Mouse (Mus musculus) lung, embryonic 15.5 days (tissue): ENCODE data around the gene Bcr. TPM values are rescaled to one million over a fixed set of nuclear protein-coding genes. Genes with fewer than 3 reads are reported as not detected.
"Not testable (repeated sequence)": the region's sequence is repeated elsewhere in the genome, so short reads cannot be mapped to it uniquely, and the experiment has no call there.

ENCODE experiments used
- ATAC-seq: fragments of 200-750 bp; cut with Nextera tagmentation; 2 replicates; pipeline ENCODE4 v1.8.0; 2017; ENCODE audit warnings: moderate number of reproducible peaks, borderline replicate concordance; ENCODE audit not compliant: low FRiP score, low TSS enrichment; ENCODE audit errors: extremely low read depth
- H3K27ac ChIP-seq: fragments of 300-500 bp; sonication (generic); 2 replicates; pipeline ENCODE4 v1.5.1; 2015; ENCODE audit warnings: moderate library complexity, mild to moderate bottlenecking, inconsistent platforms
- H3K27me3 ChIP-seq: fragments of 300-500 bp; sonication (generic); 2 replicates; pipeline ENCODE4 v1.6.1; 2015; ENCODE audit warnings: inconsistent platforms
- H3K36me3 ChIP-seq: fragments of 300-500 bp; sonication (generic); 2 replicates; pipeline ENCODE4 v1.6.1; 2015; ENCODE audit warnings: inconsistent platforms
- H3K4me1 ChIP-seq: fragments of 300-500 bp; sonication (generic); 2 replicates; pipeline ENCODE4 v1.6.1; 2015; ENCODE audit warnings: inconsistent platforms
- H3K4me2 ChIP-seq: fragments of 300-500 bp; sonication (generic); 2 replicates; pipeline ENCODE4 v1.6.1; 2015; ENCODE audit warnings: inconsistent platforms, mild to moderate bottlenecking, moderate library complexity
- H3K4me3 ChIP-seq: fragments of 300-500 bp; sonication (generic); 2 replicates; pipeline ENCODE4 v1.5.1; 2015; ENCODE audit warnings: mild to moderate bottlenecking, inconsistent platforms
- H3K9ac ChIP-seq: fragments of 300-500 bp; sonication (generic); 2 replicates; pipeline ENCODE4 v1.6.1; 2015; ENCODE audit warnings: inconsistent platforms
- H3K9me3 ChIP-seq: fragments of 300-500 bp; sonication (generic); 2 replicates; pipeline ENCODE4 v1.6.1; 2016; ENCODE audit warnings: inconsistent platforms
- WGBS: fragments of 180-500 bp; shearing (Covaris S2); methylation state at CpG from one replicate; pipeline ENCODE4 v1.1.7; 2015; 5-methylcytosine and 5-hydroxymethylcytosine counted together
- polyA plus RNA-seq: library from polyadenylated mRNA; unstranded; fragments of >200 nt; fragmentation: Nextera tagmentation; extraction: Ambion mirVana; gene quantifications from 2 replicates; pipeline ENCODE4 v1.2.1, GENCODE M21; 2015

Gene Bcr
- polyA plus RNA-seq, 1 experiment from 2014 or later: 8.6 TPM

DNA sequence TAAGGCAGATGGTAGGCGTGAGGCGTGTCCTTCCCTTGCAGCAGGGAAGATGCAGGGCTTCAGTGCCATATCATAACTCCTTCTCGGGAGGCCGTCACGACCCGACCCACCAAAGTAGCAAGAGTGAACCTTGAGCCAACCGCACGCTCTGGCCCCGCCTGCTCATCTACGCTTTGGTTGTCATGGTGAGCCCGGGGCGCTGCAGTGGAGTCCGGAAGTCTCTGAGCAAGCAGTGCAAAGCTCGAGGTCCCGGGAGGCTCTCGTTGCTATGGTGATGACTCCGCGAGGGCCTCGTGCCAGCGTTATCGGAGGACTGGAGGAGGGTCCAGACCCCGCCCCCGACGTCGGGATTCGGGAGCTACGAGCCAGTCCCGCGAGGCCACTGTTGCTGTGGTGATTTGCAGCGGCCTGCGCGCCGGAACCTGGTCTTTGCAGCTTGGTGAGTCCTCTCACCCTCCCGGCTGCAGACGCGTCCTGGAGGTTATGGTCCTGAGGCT is 23.5 kb upstream of the Bcr start, which contains the start of gene Rab36:
TSS of gene Rab36 (plus strand) at position 176 of the 497 bp plus-strand sequence.
- Histone ChIP-seq H3K9ac (peak within 1 kb of the TSS; percentile 50), H3K27ac (peak within 1 kb of the TSS; percentile 69), H3K4me3 (peak within 1 kb of the TSS; percentile 45), H3K4me1 (peaks cover 15% of the 10 kb centered on the region), H3K36me3 (no peaks in the 10 kb centered on the region), H3K9me3 (no peaks in the 10 kb centered on the region), H3K27me3 (no peaks in the 10 kb centered on the region), H3K4me2 (peak within 1 kb of the TSS; percentile 68)
- peak; percentile 96 for ATAC-seq
- 1% methylated on average over 36 of the region's 36 CpGs for WGBS

DNA sequence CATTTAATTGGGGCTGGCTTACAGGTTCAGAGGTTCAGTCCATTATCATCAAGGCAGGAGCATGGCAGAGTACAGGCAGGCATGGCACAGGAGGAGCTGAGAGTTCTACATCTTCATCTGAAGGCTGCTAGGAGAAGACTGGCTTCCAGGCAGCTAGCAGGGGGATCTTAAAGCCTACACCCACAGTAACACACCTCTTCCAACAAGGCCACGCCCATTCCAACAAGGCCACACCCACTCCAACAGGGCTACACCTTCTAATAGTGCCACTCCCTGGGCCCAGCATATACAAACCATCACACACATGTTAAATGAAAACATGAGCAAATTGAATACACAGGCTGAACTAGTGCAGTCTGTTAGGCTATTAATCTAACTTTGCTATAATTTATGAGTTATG is 18.3 kb upstream of the Bcr start:
- not testable (repeated sequence) for H3K4me3 ChIP-seq, H3K4me2 ChIP-seq, H3K4me1 ChIP-seq, H3K27ac ChIP-seq, H3K9me3 ChIP-seq, ATAC-seq, H3K9ac ChIP-seq, H3K27me3 ChIP-seq, H3K36me3 ChIP-seq
- WGBS: 3% methylated on average over 1 of the region's 1 CpGs

DNA sequence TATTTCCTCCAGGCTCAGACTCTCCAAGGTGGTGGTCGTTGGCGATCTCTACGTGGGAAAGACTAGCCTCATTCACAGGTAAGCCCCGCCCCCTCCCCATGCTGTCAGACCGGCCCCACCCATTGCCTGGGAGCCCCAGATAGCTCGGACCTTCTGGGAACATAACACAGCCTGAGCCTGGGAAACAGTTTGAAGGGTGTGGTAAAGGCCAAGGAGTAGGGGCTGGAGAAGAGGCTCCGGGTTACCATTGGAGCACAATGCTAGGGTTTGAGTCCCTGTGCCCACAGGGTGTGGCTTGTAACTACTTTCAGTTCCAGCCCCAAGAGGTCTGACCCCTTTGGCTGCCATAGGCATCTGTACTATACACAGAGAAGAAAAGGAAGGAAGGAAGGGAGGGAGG is 15.9 kb upstream of the Bcr start:
- Histone ChIP-seq H3K27ac (no peak overlapping the region), H3K9me3 (no peaks in the 10 kb centered on the region), H3K27me3 (no peaks in the 10 kb centered on the region), H3K36me3 (no peaks in the 10 kb centered on the region), H3K4me1 (no peaks in the 10 kb centered on the region), H3K9ac (no peak overlapping the region), H3K4me2 (no peak overlapping the region), H3K4me3 (no peak overlapping the region)
- ATAC-seq: no peak
- WGBS: 25% methylated on average over 7 of the region's 7 CpGs

DNA sequence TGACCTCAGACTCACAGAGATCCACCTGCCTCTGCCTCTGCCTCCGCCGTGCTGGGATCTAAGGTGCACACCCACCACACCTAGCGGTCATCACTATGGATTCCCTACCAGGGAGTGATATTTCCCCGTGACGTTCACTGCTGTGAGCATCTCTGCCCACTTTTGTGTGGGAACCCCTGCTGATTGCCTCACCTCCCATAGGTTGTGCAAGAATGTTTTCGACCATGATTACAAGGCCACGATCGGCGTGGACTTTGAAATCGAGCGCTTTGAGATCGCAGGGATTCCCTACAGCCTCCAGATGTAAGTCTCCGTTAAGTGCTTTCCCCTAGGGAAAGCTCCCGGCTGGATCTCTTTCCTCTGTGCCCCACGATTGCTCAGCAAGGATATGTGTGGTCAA is 14.6 kb upstream of the Bcr start:
- Histone ChIP-seq H3K27ac (no peak overlapping the region), H3K27me3 (no peaks in the 10 kb centered on the region), H3K9me3 (no peaks in the 10 kb centered on the region), H3K9ac (no peak overlapping the region), H3K36me3 (no peaks in the 10 kb centered on the region), H3K4me3 (no peak overlapping the region), H3K4me2 (no peak overlapping the region), H3K4me1 (no peaks in the 10 kb centered on the region)
- WGBS: 89% methylated on average over 15 of the region's 15 CpGs
- ATAC-seq: no peak

GRCm38 (mm10) chr10:75048711-75049110 is 11.7 kb upstream of the Bcr start:
- 81% methylated on average over 7 of the region's 7 CpGs for WGBS
- Histone ChIP-seq H3K27me3 (no peaks in the 10 kb centered on the region), H3K27ac (no peak overlapping the region), H3K36me3 (no peaks in the 10 kb centered on the region), H3K4me3 (no peak overlapping the region), H3K9ac (no peak overlapping the region), H3K4me1 (no peaks in the 10 kb centered on the region), H3K4me2 (no peak overlapping the region), H3K9me3 (no peaks in the 10 kb centered on the region)
- no peak for ATAC-seq

DNA sequence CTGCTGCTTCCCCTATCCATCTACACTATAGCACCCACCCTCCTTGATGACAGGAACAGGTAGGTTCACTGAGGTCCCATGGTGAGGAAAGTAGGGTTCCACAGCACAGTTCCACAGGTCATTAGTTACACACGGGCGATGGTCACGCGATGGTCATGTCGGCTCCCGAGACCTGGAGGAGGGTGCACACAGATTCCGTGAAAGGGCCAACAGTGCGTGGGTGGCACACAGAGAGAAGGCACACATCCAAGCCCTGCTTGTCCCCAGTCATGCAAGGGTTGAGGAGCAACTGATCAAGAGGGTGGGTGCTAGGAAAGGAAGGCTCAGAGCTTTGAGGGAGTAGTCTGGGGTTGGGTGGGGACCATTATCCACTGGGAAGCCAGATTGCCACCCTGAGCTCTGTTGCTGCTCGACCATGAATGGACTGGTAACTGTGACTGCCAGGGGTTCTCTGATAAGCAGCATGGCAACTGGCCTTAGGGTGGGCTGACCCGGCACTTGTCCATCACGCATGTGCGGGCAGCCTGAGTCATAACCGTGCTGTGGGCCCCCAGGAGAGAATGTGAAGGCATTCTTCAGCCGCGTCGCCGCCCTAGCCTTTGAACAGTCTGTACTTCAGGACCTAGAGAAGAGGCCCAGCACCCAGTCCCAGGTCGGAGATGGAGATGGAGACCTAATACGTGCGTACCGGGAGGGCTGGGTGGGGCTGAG is 8.9 kb upstream of the Bcr start:
- no peak overlapping the region for H3K4me3 ChIP-seq

DNA sequence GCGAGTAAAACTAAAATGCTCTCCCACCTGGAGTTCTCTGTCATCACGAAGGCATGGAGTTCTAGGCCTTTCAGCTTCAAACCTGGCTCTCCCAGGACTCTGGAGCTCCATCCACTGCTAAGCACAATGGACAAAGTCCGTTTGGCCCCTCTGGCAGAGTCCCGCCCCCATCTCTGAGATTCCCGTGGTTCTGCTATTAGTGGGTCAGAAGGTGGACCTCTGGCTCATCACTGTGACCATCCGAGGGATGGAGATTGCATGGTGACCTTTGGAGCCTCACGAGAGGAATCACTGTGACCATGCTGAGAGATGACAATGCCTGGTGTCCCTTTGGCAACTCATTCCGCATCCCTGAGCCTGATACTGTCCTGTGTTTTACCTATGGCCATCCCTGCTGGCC is 7.5 kb upstream of the Bcr start:
- ATAC-seq: no peak
- H3K9me3 ChIP-seq: no peaks in the 10 kb centered on the region
- H3K27ac ChIP-seq: no peak overlapping the region
- no peaks in the 10 kb centered on the region for H3K27me3 ChIP-seq
- WGBS: 79% methylated on average over 8 of the region's 8 CpGs
- H3K9ac ChIP-seq: no peak overlapping the region
- H3K4me1 ChIP-seq: peaks cover 4% of the 10 kb centered on the region; the same call in 1 of the 2 replicates
- H3K4me3 ChIP-seq: no peak overlapping the region
- no peak overlapping the region for H3K4me2 ChIP-seq
- H3K36me3 ChIP-seq: no peaks in the 10 kb centered on the region

More for the DNA sequence above, 8.9 kb upstream of the Bcr start:
- Histone ChIP-seq H3K9me3 (no peaks in the 10 kb centered on the region), H3K36me3 (no peaks in the 10 kb centered on the region), H3K9ac (no peak overlapping the region), H3K27me3 (no peaks in the 10 kb centered on the region), H3K4me2 (no peak overlapping the region), H3K4me1 (no peaks in the 10 kb centered on the region), H3K27ac (no peak overlapping the region)
- ATAC-seq: no peak
- 91% methylated on average over 21 of the region's 21 CpGs for WGBS

DNA sequence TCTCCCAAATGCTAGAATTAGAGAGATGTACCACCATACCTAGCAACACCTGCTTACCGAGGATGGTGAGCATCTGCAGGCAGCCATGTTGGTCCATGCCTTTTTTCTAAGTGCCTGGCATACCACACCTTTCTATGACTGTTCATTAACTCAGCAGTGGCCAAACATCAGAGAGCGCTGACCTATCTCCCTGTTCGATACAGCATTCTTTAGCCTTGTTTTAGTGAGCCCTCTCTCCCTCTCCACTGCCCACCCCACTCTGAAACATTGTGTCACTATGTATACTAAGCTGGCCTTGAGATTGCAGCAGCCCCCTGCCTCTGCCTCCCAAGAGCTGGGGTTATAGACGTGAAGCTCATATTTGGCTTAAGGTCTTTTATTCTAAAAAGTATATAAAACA is 6.7 kb upstream of the Bcr start:
- Histone ChIP-seq H3K36me3 (no peaks in the 10 kb centered on the region), H3K4me3 (no peak overlapping the region), H3K9me3 (no peaks in the 10 kb centered on the region), H3K27me3 (no peaks in the 10 kb centered on the region), H3K4me1 (peaks cover 10% of the 10 kb centered on the region; the same call in 1 of the 2 replicates), H3K4me2 (no peak overlapping the region), H3K9ac (no peak overlapping the region), H3K27ac (no peak overlapping the region)
- WGBS: 60% methylated on average over 4 of the region's 4 CpGs
- no peak for ATAC-seq

DNA sequence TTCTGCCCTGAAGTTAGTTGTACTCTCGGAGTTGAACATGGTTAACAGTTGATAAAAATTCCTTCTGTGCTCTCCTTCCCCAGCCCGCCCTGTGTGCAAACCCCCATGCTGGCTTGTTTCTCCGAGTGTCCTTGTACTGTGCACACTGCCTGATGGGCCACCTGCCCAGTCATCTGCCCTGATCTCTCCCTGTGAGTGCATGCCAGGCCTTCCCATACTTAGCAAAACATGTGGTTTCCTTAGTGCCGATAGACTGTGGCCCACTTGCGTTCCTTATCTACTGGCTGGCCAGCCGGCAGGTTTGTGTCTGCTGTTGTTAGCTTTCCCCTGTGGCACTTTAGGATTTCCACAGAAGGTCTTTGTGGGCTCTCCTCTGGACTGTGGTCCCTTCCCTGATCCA is 6.3 kb upstream of the Bcr start:
- no peaks in the 10 kb centered on the region for H3K27me3 ChIP-seq
- no peak overlapping the region for H3K9ac ChIP-seq
- H3K27ac ChIP-seq: no peak overlapping the region
- H3K4me2 ChIP-seq: no peak overlapping the region
- WGBS: 27% methylated on average over 6 of the region's 6 CpGs
- H3K9me3 ChIP-seq: no peaks in the 10 kb centered on the region
- ATAC-seq: no peak
- H3K36me3 ChIP-seq: no peaks in the 10 kb centered on the region
- H3K4me1 ChIP-seq: peaks cover 15% of the 10 kb centered on the region; the same call in 1 of the 2 replicates
- H3K4me3 ChIP-seq: no peak overlapping the region

GRCm38 (mm10) chr10:75055672-75056071 is 4.7 kb upstream of the Bcr start:
- no peaks in the 10 kb centered on the region for H3K27me3 ChIP-seq
- H3K9me3 ChIP-seq: no peaks in the 10 kb centered on the region
- 66% methylated on average over 5 of the region's 5 CpGs for WGBS
- H3K4me1 ChIP-seq: peaks cover 25% of the 10 kb centered on the region
- no peak overlapping the region for H3K9ac ChIP-seq
- no peak for ATAC-seq
- H3K27ac ChIP-seq: no peak overlapping the region
- H3K4me3 ChIP-seq: no peak overlapping the region
- no peaks in the 10 kb centered on the region for H3K36me3 ChIP-seq
- no peak overlapping the region for H3K4me2 ChIP-seq

GRCm38 (mm10) chr10:75056255-75056654 is 4.1 kb upstream of the Bcr start:
- Histone ChIP-seq H3K36me3 (no peaks in the 10 kb centered on the region), H3K4me2 (no peak overlapping the region), H3K27ac (no peak overlapping the region), H3K4me1 (peaks cover 26% of the 10 kb centered on the region), H3K4me3 (no peak overlapping the region), H3K9ac (no peak overlapping the region), H3K27me3 (no peaks in the 10 kb centered on the region), H3K9me3 (no peaks in the 10 kb centered on the region)
- WGBS: 24% methylated on average over 4 of the region's 4 CpGs
- no peak for ATAC-seq

DNA sequence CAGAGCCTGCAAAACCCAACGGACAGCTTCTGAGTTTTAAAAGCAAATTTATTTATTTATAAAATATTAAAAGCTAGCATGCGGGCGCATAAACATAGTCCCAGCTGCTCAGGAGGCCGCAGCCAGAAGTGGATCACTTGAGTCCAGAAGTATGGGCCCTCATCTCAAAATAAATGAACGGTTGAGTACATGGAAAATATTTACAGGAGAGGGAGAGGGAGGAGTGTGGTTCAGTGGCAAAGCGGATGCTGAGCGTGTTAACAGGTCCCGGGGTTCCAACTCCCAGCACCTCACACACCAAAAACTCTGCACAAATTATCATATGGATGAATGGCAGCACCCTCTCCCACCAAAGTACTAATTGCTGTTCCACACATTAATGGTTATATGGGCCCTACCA is 2.1 kb upstream of the Bcr start:
- no peak for ATAC-seq
- H3K4me2 ChIP-seq: no peak overlapping the region
- no peaks in the 10 kb centered on the region for H3K27me3 ChIP-seq
- H3K36me3 ChIP-seq: no peaks in the 10 kb centered on the region
- H3K4me3 ChIP-seq: no peak overlapping the region
- no peak overlapping the region for H3K9ac ChIP-seq
- no peaks in the 10 kb centered on the region for H3K9me3 ChIP-seq
- 26% methylated on average over 8 of the region's 8 CpGs for WGBS
- H3K27ac ChIP-seq: no peak overlapping the region
- peaks cover 47% of the 10 kb centered on the region for H3K4me1 ChIP-seq
